Mouse (Mus musculus) myocyte (in vitro differentiated cells): Measurements from ENCODE around the gene Gab1.

Experiments
- E2F4 ChIP-seq: IDR thresholded peaks from one replicate; pipeline ENCODE4 v1.6.1; 2011; ENCODE audit warnings: mild to moderate bottlenecking, control low read depth, moderate library complexity; ENCODE audit not compliant: insufficient read depth
- POLR2A ChIP-seq: IDR thresholded peaks from one replicate; pipeline ENCODE4 v1.6.1; 2011; ENCODE audit warnings: low read depth, mild to moderate bottlenecking, control low read depth, moderate library complexity; ENCODE audit not compliant: insufficient read length
- POLR2AphosphoS2 ChIP-seq: IDR thresholded peaks from one replicate; pipeline ENCODE4 v1.6.1; 2011; ENCODE audit warnings: low read depth, control low read depth; ENCODE audit not compliant: insufficient read length
- TCF12 ChIP-seq: IDR thresholded peaks from one replicate; pipeline ENCODE4 v1.6.1; 2011; ENCODE audit warnings: mild to moderate bottlenecking, control low read depth; ENCODE audit not compliant: poor library complexity, insufficient read depth, severe bottlenecking
- USF1 ChIP-seq: IDR thresholded peaks from one replicate; pipeline ENCODE4 v1.6.1; 2011; ENCODE audit warnings: low read depth, mild to moderate bottlenecking, control low read depth, moderate library complexity

- no peak for TF ChIP-seq POLR2A
- TF ChIP-seq POLR2AphosphoS2: no peak
- TF ChIP-seq USF1: no peak
- TF ChIP-seq E2F4: no peak
- no peak for TF ChIP-seq TCF12
Measured at GRCm38 (mm10) chr8:80793791-80794515, 86.4 kb downstream of the Gab1 start.
